Mouse (Mus musculus) small intestine, adult 2 months (tissue): Measurements from ENCODE around the gene Clmn.
A peak's percentile ranks its signal among the peaks of the same experiment; 100 is the strongest.

Experiments used
- CTCF ChIP-seq: fragments of 200-500 bp; IDR thresholded peaks from 2 replicates; pipeline ENCODE4 v1.5.1; 2012; ENCODE audit warnings: low read depth, mild to moderate bottlenecking, control low read depth, inconsistent platforms, low read length, moderate library complexity, mixed read lengths; ENCODE audit not compliant: insufficient replicate concordance, insufficient read length; ENCODE audit errors: extremely low read depth
- POLR2A ChIP-seq: fragments of 200-500 bp; IDR thresholded peaks from 2 replicates; pipeline ENCODE4 v1.6.1; 2012; ENCODE audit warnings: low read depth, mild to moderate bottlenecking, control low read depth, inconsistent platforms, low read length, moderate library complexity

DNA sequence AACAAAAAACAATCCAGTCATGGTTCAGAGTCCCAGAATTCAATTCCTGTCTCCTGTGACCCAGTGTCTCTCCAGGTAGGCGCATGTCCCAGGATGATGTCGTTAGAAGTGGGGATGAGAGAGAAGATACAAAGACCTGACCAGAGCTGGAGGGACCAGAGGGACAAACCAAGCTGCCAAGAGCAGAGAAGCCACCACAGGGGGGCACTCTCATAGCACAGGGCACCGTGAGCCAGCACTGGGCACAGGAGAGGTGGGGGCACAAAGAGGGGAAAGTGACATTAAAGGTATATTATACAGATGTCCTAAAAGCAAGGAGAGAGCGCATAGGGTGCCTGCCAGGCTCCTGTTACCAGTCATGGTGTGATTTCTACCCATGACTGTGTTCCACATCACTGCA, 25.9 kb downstream of the Clmn start:
- TF ChIP-seq CTCF = peak; percentile 54; the same call in 1 of the 2 replicates
- no peak for TF ChIP-seq POLR2A
